Mouse (Mus musculus): ENCODE measurements at regions not wholly inside any gene's neighbourhood (a gene's known extent, or its start where the extent isn't known, plus 50 kb on each side); places are given as distances from the start of the nearest gene placed in this dataset.

DNA sequence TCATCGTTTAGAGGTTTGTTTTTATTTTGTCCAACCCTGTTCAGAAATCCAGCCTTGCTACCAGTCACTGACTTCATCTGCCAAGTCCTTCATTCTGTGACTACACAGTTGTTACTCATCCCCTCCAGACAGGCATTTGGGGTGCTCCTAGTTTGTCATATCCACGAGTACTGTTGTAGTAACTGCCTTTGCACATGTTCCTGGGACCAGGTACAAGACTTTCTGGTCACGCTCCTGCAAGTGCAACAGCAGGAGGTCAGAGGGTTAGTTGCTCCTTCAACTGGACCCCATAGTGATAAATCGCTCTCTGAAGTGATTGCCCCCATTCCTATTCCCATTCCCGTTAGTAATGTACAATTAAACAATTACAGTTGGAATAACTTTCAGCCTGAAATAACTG is 269.9 kb downstream of the Rps15a start:
- no peak for TF ChIP-seq POLR2A (IDR thresholded peaks at IDR 0.05; ENCODE audit: control insufficient read depth, low read depth, low read length)
- TF ChIP-seq CTCF (IDR thresholded peaks at IDR 0.05; ENCODE audit: control insufficient read depth, insufficient read depth, insufficient replicate concordance, low read depth, low read length), result no peak
